Mouse (Mus musculus) lung, adult 2 months (tissue): ENCODE measurements around the gene P3h1.

Source experiments
- CTCF ChIP-seq: fragments of 200-500 bp; IDR thresholded peaks from 2 replicates; pipeline ENCODE4 v1.5.1; 2011; ENCODE audit warnings: mild to moderate bottlenecking, low read length, control low read depth; ENCODE audit not compliant: insufficient read depth
- POLR2A ChIP-seq: fragments of 200-500 bp; IDR thresholded peaks from 2 replicates; pipeline ENCODE4 v1.6.1; 2011; ENCODE audit warnings: low read depth, mild to moderate bottlenecking, control low read depth, low read length, borderline replicate concordance; ENCODE audit errors: extremely low read depth

DNA sequence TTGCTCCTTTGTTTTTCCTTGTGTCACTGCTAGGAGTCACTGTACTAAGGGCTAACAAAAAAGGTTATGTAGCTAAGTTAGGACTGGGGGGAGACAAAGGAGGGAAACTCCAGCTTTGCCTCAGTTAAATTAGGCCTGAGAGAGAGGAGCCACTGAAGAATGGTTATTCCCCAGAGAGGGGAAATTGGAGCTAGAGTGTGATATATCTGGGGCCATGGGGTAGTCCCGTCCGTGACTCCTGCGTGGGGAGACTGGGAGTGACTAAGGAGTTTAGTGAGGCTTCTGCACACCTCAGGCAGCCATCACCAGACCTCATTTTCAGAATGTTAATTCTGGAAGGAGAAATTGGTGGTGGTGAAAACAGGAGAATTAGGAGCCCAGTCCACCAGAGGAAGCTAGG is 1.6 kb downstream of the P3h1 start:
- TF ChIP-seq CTCF: no peak
- no peak for TF ChIP-seq POLR2A
